Mouse (Mus musculus) embryonic facial prominence, embryonic 10.5 days (tissue): ENCODE data around the gene Mrgpra3. TPM values are rescaled to one million over a fixed set of nuclear protein-coding genes. Genes with fewer than 3 reads are reported as not detected.

ENCODE experiments used
- DNase-seq: peaks from one replicate; pipeline ENCODE4 v3.0.0-alpha.2; 2017; ENCODE audit warnings: low spot score
- H3K27ac ChIP-seq: fragments of 300-500 bp; sonication (generic); replicated peaks from 2 replicates; pipeline ENCODE4 v1.5.1; 2016; ENCODE audit warnings: mild to moderate bottlenecking
- H3K27me3 ChIP-seq: fragments of 300-500 bp; sonication (generic); replicated peaks from 2 replicates; pipeline ENCODE4 v1.6.1; 2016; ENCODE audit warnings: low read depth, mild to moderate bottlenecking; ENCODE audit not compliant: poor library complexity, severe bottlenecking
- H3K36me3 ChIP-seq: fragments of 300-500 bp; sonication (generic); replicated peaks from 2 replicates; pipeline ENCODE4 v1.6.1; 2016; ENCODE audit warnings: mild to moderate bottlenecking, moderate library complexity
- H3K4me1 ChIP-seq: fragments of 300-500 bp; sonication (generic); 2 replicates; pipeline ENCODE4 v1.6.1; 2016
- H3K4me3 ChIP-seq: fragments of 300-500 bp; sonication (generic); 2 replicates; pipeline ENCODE4 v1.5.1; 2016; ENCODE audit warnings: mild to moderate bottlenecking, moderate library complexity
- H3K9me3 ChIP-seq: fragments of 300-500 bp; sonication (generic); 2 replicates; pipeline ENCODE4 v1.6.1; 2016; ENCODE audit warnings: mild to moderate bottlenecking
- WGBS: fragments of 180-500 bp; shearing (Covaris S2); methylation state at CpG from one replicate; pipeline ENCODE4 v1.1.7; 2016; 5-methylcytosine and 5-hydroxymethylcytosine counted together
- polyA plus RNA-seq: library from polyadenylated mRNA; unstranded; fragments of >200 nt; fragmentation: Nextera tagmentation; extraction: Ambion mirVana; gene quantifications from 2 replicates; pipeline ENCODE4 v1.2.1, GENCODE M21; 2016

Mrgpra3 gene
- polyA plus RNA-seq = not detected in 2 replicates

DNA sequence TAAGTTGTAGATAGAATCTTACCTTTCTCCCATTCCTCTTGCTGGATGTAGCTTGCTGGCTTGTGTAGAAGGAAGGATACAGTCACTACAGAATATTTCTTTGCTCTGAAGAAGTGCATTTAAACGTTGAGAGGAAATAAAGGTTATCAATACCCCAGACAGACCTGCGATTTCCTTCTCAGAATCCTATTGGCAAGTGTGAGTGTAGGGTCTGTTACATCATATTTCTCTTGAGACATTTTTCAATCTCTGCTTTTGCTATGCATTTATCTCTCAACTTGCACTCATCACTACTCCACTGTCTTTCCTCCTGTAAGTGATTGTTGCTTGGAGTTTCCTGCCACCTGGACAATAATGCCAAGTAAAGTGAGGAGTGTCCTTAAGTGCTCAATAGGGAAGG is at the start of gene Mrgpra3:
Mrgpra3 (minus strand) TSS at position 101 of the 400 bp plus-strand sequence.
- Histone ChIP-seq H3K9me3 (peaks cover 64% of the 10 kb centered on the region), H3K4me3 (no peak within 1 kb of the TSS), H3K27me3 (no peaks in the 10 kb centered on the region), H3K36me3 (no peaks in the 10 kb centered on the region), H3K27ac (no peak within 1 kb of the TSS), H3K4me1 (no peaks in the 10 kb centered on the region)
- WGBS = 70% methylated on average over 2 of the region's 2 CpGs
- DNase-seq = no peak

Other genes starting within 250 kb of the Mrgpra3 start
- not detected in 2 replicates for gene Mrgpra1, start 247.1 kb downstream of the Mrgpra3 start, polyA plus RNA-seq
- not detected in 2 replicates for gene Mrgpra2a, start 149.2 kb downstream of the Mrgpra3 start, polyA plus RNA-seq
- gene Mrgpra2b, start 72.5 kb downstream of the Mrgpra3 start, polyA plus RNA-seq = not detected in 2 replicates